Mouse (Mus musculus): ENCODE results near the gene H3f3a.

- no peak for TF ChIP-seq CTCF (IDR thresholded peaks at IDR 0.05; ENCODE audit: low read depth)
- no peak for TF ChIP-seq EP300 (IDR thresholded peaks at IDR 0.05; ENCODE audit: low read depth)
These were observed 55.7 kb downstream of the H3f3a start for GRCm38 (mm10) chr1:180757956-180758520.

All from liver, embryonic 14.5 days (tissue).